Mouse (Mus musculus) urinary bladder, adult 2 months (tissue): ENCODE measurements at regions not wholly inside any gene's neighbourhood (a gene's known extent, or its start where the extent isn't known, plus 50 kb on each side); places are given as distances from the start of the nearest gene placed in this dataset.
"Not testable (repeated sequence)": the region's sequence is repeated elsewhere in the genome, so short reads cannot be mapped to it uniquely, and the experiment has no call there.

Experiments used
- DNase-seq: peaks from one replicate; pipeline ENCODE4 v3.0.0; 2022; ENCODE audit warnings: low spot score

GRCm38 (mm10) chr15:5625367-5625766 is 381.4 kb upstream of the Ptger4 start:
- DNase-seq, result no peak

- DNase-seq, result no peak
These were observed 402.7 kb upstream of the Ptger4 start for GRCm38 (mm10) chr15:5646673-5647072.

GRCm38 (mm10) chr15:5658796-5659195 is 414.8 kb upstream of the Ptger4 start:
- DNase-seq, result no peak

- no peak for DNase-seq
These were observed 416.8 kb upstream of the Ptger4 start for GRCm38 (mm10) chr15:5660819-5661218.

DNA sequence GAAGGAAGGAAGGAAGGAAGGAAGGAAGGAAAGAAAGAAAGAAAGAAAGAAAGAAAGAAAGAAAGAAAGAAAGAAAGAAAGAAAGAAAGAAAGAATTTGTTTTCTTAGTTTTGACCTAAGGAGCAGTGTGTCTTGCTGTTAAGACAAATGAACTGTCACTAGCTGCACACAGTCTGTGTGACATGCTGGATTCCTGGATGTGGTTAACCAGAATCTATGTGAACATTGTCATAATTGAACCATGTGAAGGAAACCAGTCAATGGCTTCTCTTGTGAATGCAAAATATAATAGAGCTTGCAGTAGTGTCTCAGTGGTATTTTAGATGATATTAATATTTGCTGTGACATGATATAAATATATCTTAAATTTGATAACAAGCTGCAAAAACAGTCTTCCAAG is 427.8 kb upstream of the Ptger4 start:
- no peak for DNase-seq

DNA sequence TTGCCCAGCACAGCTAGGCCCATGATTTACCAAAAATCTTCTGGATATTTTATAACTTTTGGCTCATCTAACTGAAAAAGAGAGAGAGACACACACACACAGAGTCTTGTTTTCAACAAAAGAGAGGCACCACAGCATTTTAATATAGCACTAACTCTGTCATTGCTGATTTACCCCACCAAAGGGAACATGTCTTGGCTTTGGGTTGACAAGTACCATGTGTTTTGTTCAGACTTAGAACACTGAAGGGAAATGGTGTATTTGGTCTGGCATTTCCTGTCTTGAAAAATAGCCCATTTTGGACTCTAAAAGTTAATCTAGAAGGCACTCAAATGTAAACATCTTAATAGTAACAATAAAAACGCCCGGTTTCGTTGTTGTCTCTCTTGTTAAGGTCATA is 432.7 kb upstream of the Ptger4 start:
- no peak for DNase-seq

GRCm38 (mm10) chr15:5693810-5694209 is 449.8 kb upstream of the Ptger4 start:
- no peak for DNase-seq

GRCm38 (mm10) chr15:5695015-5695414 is 451.0 kb upstream of the Ptger4 start:
- DNase-seq, result no peak

DNA sequence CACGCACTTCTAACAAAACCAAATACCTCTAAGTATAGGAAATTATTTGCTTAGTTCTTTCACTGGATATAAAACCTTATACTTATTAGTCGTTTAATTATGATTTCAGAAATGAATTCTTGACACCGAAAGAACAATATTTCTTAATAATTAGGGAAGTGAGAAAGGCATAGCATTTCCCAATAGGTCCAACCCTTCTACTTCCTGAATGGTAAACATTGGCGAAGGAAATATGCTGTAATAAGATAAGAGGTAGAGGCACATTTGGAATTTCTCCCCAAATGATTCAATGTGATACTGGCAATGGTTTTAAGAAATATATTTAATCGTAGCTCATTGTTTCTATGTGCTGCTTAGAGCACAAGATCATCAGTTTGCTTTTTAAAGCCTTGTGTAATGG is 464.5 kb upstream of the Ptger4 start:
- DNase-seq, result no peak

DNA sequence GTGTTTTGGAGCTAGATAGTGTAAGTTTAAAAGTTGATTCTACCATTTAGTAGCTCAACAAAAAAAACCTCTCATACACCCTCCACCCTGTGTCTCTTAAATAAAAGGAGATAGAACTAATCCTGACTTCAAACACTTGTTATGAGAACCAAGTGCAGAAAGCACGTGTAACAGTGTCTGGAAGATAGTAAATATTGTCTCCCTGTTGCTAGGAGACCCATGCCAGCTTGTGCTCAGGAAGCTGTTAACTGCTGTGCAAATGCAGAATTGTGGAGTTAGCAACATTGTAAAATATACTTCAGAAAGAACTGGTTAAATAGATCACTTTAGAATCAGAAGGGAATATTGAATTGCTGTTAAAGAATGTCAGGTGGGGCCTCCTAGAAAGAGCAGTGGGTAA is 496.7 kb upstream of the Ptger4 start:
- DNase-seq, result no peak

DNA sequence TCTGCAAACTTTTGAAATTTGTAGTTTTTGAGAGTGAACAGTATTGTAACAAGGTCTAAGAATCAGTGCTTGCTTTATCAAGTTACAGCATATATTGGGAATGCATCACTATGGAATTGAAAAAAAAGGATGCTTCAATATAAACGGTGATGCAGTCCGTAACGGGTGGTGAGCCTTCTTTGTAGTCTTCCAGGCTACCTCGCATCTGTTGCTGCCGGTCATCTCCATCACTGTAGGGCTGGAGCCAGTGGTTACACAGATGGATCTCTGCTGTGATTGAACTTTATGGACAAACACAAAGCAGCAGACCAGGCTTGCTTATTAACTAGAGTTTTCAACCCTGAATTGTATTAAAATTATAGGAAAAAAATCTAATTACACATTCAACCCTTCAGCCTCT is 499.9 kb upstream of the Ptger4 start:
- DNase-seq, result no peak

GRCm38 (mm10) chr15:5758690-5759089 is 514.7 kb upstream of the Ptger4 start:
- no peak for DNase-seq

DNA sequence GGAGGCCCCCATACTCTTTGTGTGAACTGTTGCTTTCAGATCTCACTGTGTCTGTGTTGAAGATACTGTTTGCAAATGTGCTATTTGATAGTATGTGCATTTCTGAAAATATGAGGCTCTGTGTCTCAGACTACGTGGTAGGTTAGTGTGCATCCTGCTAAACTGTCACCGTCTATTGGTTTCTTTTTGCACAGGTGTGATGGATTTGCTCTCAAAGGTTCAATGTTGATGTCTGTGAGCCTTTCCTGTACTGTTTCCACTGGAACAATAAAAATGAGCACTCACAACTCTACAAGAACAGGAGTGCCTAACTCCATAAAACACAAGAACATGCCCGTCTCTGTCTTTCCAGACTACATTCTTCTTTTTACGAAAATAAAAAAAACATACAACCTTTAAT is 518.2 kb upstream of the Ptger4 start:
- no peak for DNase-seq

DNA sequence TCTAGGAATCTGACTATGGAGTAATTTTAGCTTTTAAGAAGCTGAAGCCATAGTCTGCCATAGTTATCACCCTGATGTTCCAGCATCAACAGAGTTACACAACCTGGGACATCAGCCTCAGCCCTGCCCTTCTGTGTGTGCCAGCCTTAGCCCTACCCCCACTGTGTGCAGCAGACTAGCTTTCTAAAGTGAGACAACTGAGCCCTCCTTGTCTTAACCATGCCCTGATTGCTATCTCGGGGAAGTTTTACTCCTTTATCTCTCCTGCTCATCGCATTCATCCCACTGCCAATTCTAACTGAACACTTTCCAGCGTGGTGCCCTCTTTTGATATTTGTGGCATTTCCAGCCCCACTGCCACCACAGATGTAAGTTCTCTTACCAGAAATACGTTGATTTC is 522.5 kb upstream of the Dab2 start:
- no peak for DNase-seq

GRCm38 (mm10) chr15:5799917-5800316 is 499.7 kb upstream of the Dab2 start:
- no peak for DNase-seq

DNA sequence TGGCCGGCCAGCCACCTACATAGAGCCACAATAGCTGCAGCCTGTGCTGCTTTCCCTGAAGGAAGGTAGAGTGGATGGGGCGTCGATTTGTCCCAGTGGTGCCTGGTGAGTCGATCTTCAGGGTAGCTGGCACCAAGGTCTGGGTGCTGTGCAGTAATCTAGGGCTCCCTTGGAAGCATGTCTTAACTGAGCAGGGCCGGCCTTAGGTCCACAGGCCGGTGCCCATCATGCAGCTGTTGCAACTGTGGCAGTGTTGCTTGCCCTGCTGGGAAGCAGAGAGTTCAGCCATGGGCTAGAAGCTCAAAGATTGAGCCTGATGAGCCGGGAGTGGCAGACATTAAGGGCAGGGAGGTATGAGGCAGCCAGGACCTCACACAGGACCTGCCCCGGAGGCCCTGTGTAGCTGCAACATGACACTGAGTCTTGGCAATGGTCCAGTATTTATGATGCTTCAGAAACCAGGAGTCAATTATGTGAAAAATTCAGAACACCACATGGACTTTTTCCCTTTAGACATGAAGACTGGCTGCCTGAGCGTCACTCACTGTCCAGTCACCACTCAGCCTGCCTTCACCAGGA is 488.3 kb upstream of the Dab2 start:
- DNase-seq, result no peak

GRCm38 (mm10) chr15:5811958-5812357 is 487.6 kb upstream of the Dab2 start:
- no peak for DNase-seq

DNA sequence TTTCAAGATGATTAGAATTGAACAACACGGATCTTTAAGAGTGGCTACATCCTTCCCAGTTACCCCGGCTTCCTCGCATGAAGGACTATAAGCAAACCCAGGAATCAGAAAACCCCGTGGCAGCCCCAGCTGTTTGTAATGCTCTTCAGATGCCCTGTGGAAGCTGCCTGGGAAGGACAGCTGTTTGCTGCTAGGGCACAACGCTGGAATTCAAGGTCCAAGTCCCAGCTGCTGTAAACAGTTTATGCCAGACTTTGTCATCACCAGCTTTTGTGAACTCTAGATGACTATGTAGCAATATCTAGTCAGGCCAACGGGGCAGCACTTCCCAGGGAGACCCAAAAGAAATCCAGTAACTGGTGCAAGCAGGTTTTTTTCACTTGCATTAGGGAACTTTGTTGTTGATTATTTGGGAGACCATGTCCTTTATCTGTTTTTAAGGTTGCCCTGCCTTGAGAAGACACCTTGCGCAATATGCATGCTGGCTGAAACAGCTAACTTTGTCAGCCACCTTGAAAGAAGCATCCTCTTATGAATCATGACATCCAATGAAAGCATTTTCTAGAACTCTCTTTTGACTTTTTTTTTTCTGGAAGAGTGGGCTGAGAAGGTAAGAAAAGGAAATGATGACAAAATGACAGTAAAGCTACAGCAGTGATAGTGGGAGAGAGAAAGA is 481.5 kb upstream of the Dab2 start:
- no peak for DNase-seq

- DNase-seq, result no peak
These were observed 459.6 kb upstream of the Dab2 start for GRCm38 (mm10) chr15:5839963-5840362.

DNA sequence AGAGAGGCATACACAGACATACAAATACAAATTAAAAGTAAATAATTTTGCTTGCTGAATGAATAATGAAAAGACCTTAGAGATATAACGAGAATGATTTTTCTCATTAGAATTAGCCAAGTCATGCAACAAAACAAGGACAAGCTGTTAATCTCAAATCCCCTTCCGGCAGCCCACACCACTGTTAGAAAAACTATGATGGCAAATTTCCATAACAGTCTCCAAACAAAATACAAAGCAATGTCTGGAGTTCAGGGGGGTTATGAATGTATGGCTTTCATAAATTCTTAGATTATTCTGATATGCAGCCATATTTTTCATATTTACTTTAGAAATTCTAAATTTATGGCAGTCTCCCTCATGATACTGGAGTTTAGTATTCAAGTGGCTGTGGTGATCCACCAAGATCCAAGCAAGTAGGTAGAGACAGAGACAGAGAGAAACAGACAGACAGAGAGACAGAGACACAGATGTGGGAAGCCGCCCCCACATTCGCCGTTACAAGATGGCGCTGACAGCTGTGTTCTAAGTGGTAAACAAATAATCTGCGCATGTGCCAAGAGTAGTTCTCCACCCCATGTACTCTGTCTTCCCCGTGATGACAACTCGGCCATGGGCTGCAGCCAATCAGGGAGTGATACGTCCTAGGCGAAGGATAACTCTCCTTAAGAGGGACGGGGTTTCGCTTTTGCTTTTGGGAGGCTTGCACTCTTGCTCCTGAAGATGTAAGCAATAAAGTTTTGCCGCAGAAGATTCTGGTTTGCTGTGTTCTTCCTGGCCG is 458.0 kb upstream of the Dab2 start:
- not testable (repeated sequence) for DNase-seq

DNA sequence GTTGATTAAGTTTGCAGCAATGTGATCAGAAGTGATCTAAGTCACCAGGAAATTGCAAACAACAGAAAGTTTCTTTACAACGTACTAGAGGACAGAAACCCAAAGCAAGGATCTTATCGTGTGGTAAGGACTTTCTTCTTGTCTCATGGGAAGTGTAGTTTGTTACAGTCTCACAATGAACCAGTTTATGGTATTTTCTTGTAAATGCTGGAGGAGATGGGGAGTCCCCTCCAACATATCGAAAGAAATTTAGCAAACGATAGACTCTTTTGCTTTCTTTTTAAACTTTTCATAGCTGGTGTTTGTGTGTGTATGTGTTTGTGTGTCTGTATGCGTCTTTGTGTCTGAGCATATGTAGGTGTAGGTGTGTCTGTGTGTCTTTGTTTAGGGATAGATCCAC is 453.0 kb upstream of the Dab2 start:
- DNase-seq, result no peak

- DNase-seq, result no peak
These were observed 452.0 kb upstream of the Dab2 start for GRCm38 (mm10) chr15:5847413-5848100.

DNA sequence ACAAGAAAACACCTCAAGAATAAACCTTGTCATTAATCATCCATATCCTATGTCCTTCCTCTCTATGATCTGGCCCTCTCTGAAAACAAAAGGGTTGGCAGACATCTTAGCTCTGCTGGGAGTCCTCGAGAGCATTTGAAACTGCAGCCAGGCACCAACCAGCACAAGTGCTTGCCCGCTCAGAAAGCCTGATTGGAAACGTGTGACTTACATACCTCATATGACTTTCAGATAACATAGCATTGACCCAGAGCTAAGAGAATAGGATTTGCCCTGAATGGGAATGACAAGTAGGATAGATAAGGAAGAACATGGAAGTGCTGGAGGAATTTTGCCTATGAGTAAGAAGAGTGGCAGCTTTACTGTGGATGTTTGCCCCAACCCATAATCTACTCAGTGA is 447.1 kb upstream of the Dab2 start:
- no peak for DNase-seq
